Mouse (Mus musculus) limb, embryonic 14.5 days (tissue): ENCODE measurements around the gene Cldn9. TPM values are rescaled to one million over a fixed set of nuclear protein-coding genes. Genes with fewer than 3 reads are reported as not detected.

Experiments used
- ATAC-seq: fragments of 200-750 bp; cut with Nextera tagmentation; 2 replicates; pipeline ENCODE4 v1.8.0; 2017; ENCODE audit warnings: low read depth, moderate number of reproducible peaks, moderate TSS enrichment; ENCODE audit not compliant: low FRiP score
- DNase-seq: peaks from one replicate; pipeline ENCODE4 v3.0.0-alpha.2; 2015; ENCODE audit warnings: low spot score
- H3K27ac ChIP-seq: fragments of 300-500 bp; sonication (generic); replicated peaks from 2 replicates; pipeline ENCODE4 v1.5.1; 2014; ENCODE audit warnings: low read depth, mild to moderate bottlenecking, low read length, moderate library complexity, mixed read lengths
- H3K27me3 ChIP-seq: fragments of 300-500 bp; sonication (generic); 2 replicates; pipeline ENCODE4 v1.6.1; 2014; ENCODE audit warnings: low read length, mixed read lengths; ENCODE audit not compliant: control insufficient read depth, insufficient read depth
- H3K36me3 ChIP-seq: fragments of 300-500 bp; sonication (generic); 2 replicates; pipeline ENCODE4 v1.6.1; 2014; ENCODE audit warnings: mild to moderate bottlenecking, low read length, moderate library complexity, mixed read lengths; ENCODE audit not compliant: control insufficient read depth, insufficient read depth
- H3K4me1 ChIP-seq: fragments of 300-500 bp; sonication (generic); 2 replicates; pipeline ENCODE4 v1.6.1; 2014; ENCODE audit warnings: antibody characterized with exemption, low read length, mixed read lengths; ENCODE audit not compliant: control insufficient read depth, insufficient read depth
- H3K4me2 ChIP-seq: fragments of 300-500 bp; sonication (generic); replicated peaks from 2 replicates; pipeline ENCODE4 v1.6.1; 2014; ENCODE audit warnings: low read depth, mild to moderate bottlenecking, low read length, moderate library complexity; ENCODE audit not compliant: severe bottlenecking
- H3K4me3 ChIP-seq: fragments of 300-500 bp; sonication (generic); replicated peaks from 2 replicates; pipeline ENCODE4 v1.5.1; 2014; ENCODE audit warnings: low read length
- H3K9ac ChIP-seq: fragments of 300-500 bp; sonication (generic); 2 replicates; pipeline ENCODE4 v1.6.1; 2014; ENCODE audit warnings: mild to moderate bottlenecking, low read depth, low read length, moderate library complexity; ENCODE audit not compliant: severe bottlenecking
- H3K9me3 ChIP-seq: fragments of 300-500 bp; sonication (generic); 2 replicates; pipeline ENCODE4 v1.6.1; 2016; ENCODE audit warnings: low read length; ENCODE audit not compliant: control insufficient read depth
- POLR2A ChIP-seq: fragments of 200-500 bp; IDR thresholded peaks from 2 replicates; pipeline ENCODE4 v1.8.0; 2012; ENCODE audit warnings: inconsistent platforms, mild to moderate bottlenecking, moderate library complexity, borderline replicate concordance; ENCODE audit not compliant: insufficient read depth, insufficient read length; ENCODE audit errors: extremely low read depth
- WGBS: fragments of 180-500 bp; shearing (Covaris S2); extraction: QIAGEN DNeasy Blood & Tissue Kit; methylation state at CpG from one replicate; pipeline ENCODE4 v1.1.7; 2014; 5-methylcytosine and 5-hydroxymethylcytosine counted together
- polyA plus RNA-seq, 2 experiments: library from polyadenylated mRNA; depleted of rRNA in 1 of 2; stranded (reverse) in 1 of 2; unstranded in 1 of 2; fragments of >200 nt; fragmentation: Nextera tagmentation in 1 of 2; extraction: Ambion mirVana in 1 of 2; gene quantifications; 2 replicates each; pipeline versions ENCODE4 v1.2.1 to v1.2.3; 2012 to 2014

The Cldn9 gene
- 4.0 and 5.1 TPM in 2 replicates for polyA plus RNA-seq (2012; rRNA removed)
- 5.9 and 9.6 TPM in 2 replicates for polyA plus RNA-seq (2014; fragmentation: Nextera tagmentation; extraction: Ambion mirVana)

GRCm38 (mm10) chr17:23683856-23684672 is at the start of gene Cldn9:
Gene Cldn9 (minus strand): TSS chr17:23684026.
- Histone ChIP-seq H3K4me3 (peak within 1 kb of the TSS; percentile 20), H3K27me3 (peaks cover 39% of the 10 kb centered on the region), H3K4me1 (peaks cover 27% of the 10 kb centered on the region), H3K9me3 (no peaks in the 10 kb centered on the region), H3K4me2 (peak within 1 kb of the TSS; percentile 34), H3K9ac (peak within 1 kb of the TSS; percentile 40), H3K27ac (peak within 1 kb of the TSS; percentile 33), H3K36me3 (no peaks in the 10 kb centered on the region)
- ATAC-seq (peak; percentile 76), DNase-seq (no peak)
- no peak for TF ChIP-seq POLR2A
- WGBS = 10% methylated on average over 15 of the region's 15 CpGs

- TF ChIP-seq POLR2A = no peak
- Histone ChIP-seq H3K9ac (no peak overlapping the region), H3K4me3 (no peak overlapping the region), H3K9me3 (no peaks in the 10 kb centered on the region), H3K27ac (no peak overlapping the region), H3K4me2 (no peak overlapping the region), H3K27me3 (no peaks in the 10 kb centered on the region), H3K36me3 (0 out of 2 replicates have a peak, but pooled peaks cover 9% of the 10 kb centered on the region), H3K4me1 (peaks cover 5% of the 10 kb centered on the region; the same call in 1 of the 2 replicates)
- WGBS = 27% methylated on average over 1 of the region's 1 CpGs
- DNase-seq (no peak), ATAC-seq (no peak)
Measured at GRCm38 (mm10) chr17:23730441-23730840, 46.6 kb upstream of the Cldn9 start.

GRCm38 (mm10) chr17:23726758-23727142 is 42.9 kb upstream of the Cldn9 start:
- peaks cover 6% of the 10 kb centered on the region; the same call in 1 of the 2 replicates for H3K4me1 ChIP-seq
- peak overlapping the region; percentile 61; the same call in 1 of the 2 replicates for H3K27ac ChIP-seq
- peak; percentile 79 for DNase-seq
- no peaks in the 10 kb centered on the region for H3K27me3 ChIP-seq
- H3K36me3 ChIP-seq = no peaks in the 10 kb centered on the region
- H3K9me3 ChIP-seq = no peaks in the 10 kb centered on the region
- WGBS = under 1% methylated on average over 15 of the region's 20 CpGs
- peak overlapping the region; percentile 87 for H3K4me3 ChIP-seq
- H3K9ac ChIP-seq = peak overlapping the region; percentile 75
- H3K4me2 ChIP-seq = peak overlapping the region; percentile 79
- ATAC-seq = peak; percentile 77
- no peak for TF ChIP-seq POLR2A

- Histone ChIP-seq H3K27ac (peak within 1 kb of the TSS; percentile 61), H3K9me3 (no peaks in the 10 kb centered on the region), H3K27me3 (no peaks in the 10 kb centered on the region), H3K9ac (peak within 1 kb of the TSS; percentile 75), H3K4me2 (peak within 1 kb of the TSS; percentile 79), H3K4me3 (peak within 1 kb of the TSS; percentile 87), H3K36me3 (no peaks in the 10 kb centered on the region), H3K4me1 (peaks cover 6% of the 10 kb centered on the region; the same call in 1 of the 2 replicates)
- peak; percentile 56; the same call in 1 of the 2 replicates for TF ChIP-seq POLR2A
- peak; percentile 95 for DNase-seq
- under 1% methylated on average over 69 of the region's 73 CpGs for WGBS
- ATAC-seq = peak; percentile 94
Measured at GRCm38 (mm10) chr17:23725999-23726757, 42.4 kb upstream of the Cldn9 start, which contains the start of gene Pkmyt1. Gene Pkmyt1 (plus strand): TSS chr17:23726336.

GRCm38 (mm10) chr17:23725477-23725876 is 41.7 kb upstream of the Cldn9 start:
- no peak for TF ChIP-seq POLR2A
- Histone ChIP-seq H3K27me3 (no peaks in the 10 kb centered on the region), H3K4me1 (peaks cover 6% of the 10 kb centered on the region; the same call in 1 of the 2 replicates), H3K9me3 (no peaks in the 10 kb centered on the region), H3K27ac (peak overlapping the region; percentile 58; the same call in 1 of the 2 replicates), H3K4me2 (peak overlapping the region; percentile 79), H3K9ac (peak overlapping the region; percentile 75), H3K36me3 (no peaks in the 10 kb centered on the region), H3K4me3 (peak overlapping the region; percentile 87)
- DNase-seq (no peak), ATAC-seq (no peak)
- 65% methylated on average over 4 of the region's 4 CpGs for WGBS
